Mouse (Mus musculus) gonadal fat pad, adult 2 months (tissue): ENCODE data around the gene Pnpt1. TPM values are rescaled to one million over a fixed set of nuclear protein-coding genes. Genes with fewer than 3 reads are reported as not detected.

ENCODE experiments used
- DNase-seq: peaks from one replicate; pipeline ENCODE4 v3.0.0-alpha.2; 2012; ENCODE audit warnings: low read depth
- polyA plus RNA-seq: library from polyadenylated mRNA; depleted of rRNA; stranded (reverse); fragments of >200 nt; gene quantifications from 2 replicates; pipeline ENCODE4 v1.2.3, GENCODE M21; 2012; rRNA removed

Pnpt1 gene
- polyA plus RNA-seq: 6.9 and 8.4 TPM in 2 replicates

DNA sequence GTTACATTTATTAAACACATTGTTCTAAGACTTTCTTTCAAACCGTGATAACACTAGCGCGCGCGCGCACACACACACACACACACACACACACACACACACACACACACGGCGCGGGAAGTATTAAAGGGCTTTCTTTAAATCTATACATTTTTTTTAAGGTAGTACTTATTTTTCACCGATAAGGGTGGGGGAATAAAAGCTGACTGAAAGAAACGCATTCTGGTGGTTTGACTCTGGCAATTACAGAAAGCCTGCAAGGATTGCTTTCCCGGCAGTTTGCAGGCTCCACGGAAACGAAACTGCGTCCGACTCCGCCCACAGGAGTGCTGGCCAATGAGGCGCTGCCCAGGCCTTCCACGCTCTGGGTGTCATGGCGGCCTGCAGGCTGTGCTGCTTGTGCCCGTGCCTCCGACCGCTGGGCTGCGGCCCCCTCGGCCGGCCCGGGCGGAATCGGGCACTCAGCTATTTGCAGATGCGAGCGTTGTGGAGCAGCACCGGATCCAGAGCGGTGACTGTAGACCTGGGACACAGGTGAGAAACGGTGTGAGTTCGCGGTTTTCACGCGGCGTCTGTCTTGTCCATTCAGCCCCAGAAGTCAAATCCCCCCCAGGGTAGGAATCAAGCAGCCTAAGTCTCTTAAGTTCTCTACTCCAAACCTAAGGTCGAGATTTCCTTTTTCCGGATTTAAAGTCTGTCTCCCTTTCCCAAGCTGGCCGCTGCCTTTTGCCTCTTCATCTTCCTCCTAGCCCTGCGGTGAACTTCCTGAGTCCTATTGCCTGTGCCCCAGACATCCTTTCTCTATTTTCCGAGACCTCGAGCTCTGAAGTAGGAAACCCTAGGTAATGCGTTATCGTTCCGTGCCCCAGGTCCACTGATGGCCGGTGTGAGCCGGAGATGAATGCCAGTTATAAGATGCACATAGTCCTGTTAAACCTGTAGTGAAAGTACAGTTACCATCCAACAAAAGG lies at the start of gene Pnpt1:
Gene Pnpt1 (plus strand): TSS at position 360 of the 971 bp plus-strand sequence.
- peak; percentile 54 for DNase-seq

DNA sequence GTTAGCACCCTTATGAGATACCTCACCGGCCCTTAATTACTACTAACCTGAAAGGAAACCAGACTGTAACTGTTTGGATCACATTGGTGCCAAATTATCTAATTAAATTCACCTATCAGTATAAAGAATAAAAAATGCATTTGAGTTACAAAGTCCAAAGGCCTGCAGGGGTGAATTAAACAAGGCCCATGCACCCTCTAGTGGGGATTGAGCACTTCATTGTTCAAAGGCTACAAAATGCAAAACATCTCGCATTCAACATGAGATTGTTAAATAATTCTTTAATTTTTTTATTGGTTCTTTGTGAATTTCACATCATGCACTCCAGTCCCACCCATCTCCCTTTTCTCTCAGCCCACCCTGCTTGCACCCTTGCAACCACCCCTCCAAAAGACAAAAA lies 38.1 kb upstream of the Pnpt1 start:
- DNase-seq: no peak

DNA sequence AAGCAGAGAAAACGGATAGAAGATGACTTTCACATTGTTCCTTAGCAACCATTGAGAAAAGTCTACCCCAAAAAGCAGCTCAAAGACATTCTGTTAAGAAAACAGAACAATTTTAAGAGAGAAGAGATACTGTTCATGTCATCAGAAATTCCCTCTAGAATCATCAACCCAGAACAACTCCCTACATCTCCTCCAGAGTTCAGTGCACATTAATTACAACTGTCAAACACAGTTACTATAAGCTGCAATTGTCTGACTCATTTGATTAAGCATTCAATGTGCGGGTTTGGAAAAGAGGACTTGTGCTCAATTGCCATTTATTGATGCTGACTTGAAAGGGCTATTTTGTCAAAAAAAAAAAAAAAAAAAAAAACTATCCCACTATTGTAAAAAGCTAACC lies 31.6 kb upstream of the Pnpt1 start:
- DNase-seq: no peak

DNA sequence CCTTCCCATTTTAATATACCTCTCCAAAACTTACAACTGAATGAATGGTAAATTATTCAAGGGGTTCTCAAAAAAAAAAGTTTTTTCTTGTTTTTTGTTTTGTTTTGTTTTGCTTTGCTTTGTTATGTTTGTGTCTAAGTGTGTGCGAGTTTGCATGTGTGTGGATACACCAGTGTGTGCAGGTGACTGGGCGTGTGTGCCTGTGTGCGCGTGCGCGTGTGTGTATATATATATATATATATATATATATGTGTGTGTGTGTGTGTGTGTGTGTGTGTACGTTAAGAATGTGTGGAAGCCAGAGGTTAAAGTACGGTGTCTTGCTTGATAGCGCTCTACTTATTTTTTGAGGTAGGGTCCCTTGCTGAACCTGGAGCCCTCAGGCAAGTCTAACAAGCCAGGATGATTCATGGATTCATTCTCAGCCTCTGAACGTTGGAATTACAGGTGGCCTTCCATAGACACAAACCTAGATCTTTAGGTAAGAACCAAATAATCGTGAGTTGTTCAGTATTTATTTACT lies 621 bp upstream of the Pnpt1 start:
- no peak for DNase-seq

DNA sequence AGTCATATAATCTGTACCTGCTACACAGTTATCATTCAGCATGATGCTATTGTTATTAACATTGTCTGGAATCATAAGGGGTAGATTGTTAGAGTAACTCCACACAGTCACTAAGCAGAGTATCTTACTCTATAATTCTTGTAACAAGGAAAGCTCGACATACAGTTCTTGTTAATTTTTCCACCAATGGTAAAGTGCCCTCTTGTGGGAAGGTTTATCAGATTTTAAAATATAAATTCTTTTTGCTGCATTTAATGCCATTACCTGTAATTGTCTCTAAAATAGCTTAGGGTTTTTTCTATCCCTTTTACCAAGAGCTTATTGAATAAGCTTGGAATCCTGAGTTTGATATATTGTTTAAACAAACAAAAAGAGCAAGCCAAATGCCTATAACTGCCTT lies 10.1 kb downstream of the Pnpt1 start:
- DNase-seq: no peak

DNA sequence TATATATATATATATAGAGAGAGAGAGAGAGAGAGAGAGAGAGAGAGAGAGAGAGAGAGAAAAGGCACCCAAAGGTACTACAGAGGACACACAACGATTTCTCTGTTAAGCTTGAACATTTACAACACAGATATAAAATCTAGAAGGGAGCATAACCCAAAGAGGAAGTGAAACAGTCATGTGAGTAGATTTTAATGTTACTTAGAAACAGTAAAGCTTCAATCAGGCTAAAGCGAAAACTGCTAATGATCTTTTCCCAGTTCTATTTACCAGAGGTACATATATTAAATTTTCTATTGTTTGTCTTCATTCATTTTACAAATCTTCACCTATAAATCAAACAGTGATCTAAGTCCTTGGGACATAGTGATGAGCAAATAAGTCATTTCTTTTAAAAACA lies 18.4 kb downstream of the Pnpt1 start:
- DNase-seq: no peak

DNA sequence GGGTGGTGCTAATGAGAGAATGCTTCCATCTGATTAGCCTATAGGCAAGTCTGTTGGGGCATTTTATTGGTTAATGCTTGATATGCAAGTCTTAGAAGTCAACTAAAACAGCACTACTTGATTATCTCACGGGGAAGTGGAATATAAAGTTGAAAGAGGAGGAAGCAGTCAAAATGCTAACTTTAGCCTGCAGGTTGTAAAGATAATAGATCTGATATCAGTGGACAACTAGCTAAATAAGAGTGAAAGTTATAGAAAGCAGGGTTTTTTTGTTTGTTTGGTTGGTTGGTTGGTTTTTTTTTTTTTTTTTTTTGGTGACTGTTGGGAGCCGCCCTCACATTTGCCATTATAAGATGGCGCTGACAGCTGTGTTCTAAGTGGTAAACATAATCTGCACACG lies 33.0 kb downstream of the Pnpt1 start:
- no peak for DNase-seq

DNA sequence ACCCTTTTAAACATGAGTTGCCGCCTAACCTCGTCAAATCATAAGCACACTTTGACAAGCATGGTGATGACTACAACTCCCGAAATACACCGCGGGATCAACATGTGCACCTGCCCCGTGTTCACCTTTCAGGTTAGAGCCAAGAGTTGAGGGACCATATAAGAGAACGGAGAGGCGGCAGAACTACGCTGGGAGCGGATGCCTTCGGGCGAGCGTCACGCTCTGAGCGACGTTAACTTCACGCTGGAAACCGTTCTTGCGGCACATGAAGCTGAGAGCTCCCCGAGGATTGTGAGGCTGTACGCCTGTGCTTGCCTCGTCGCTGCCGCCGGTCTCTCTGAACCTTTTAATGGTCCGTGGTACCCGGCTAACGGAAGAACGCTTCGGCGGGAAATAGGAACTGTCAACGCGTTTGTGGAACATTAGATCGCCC lies 41.4 kb downstream of the Pnpt1 start:
- no peak for DNase-seq

DNA sequence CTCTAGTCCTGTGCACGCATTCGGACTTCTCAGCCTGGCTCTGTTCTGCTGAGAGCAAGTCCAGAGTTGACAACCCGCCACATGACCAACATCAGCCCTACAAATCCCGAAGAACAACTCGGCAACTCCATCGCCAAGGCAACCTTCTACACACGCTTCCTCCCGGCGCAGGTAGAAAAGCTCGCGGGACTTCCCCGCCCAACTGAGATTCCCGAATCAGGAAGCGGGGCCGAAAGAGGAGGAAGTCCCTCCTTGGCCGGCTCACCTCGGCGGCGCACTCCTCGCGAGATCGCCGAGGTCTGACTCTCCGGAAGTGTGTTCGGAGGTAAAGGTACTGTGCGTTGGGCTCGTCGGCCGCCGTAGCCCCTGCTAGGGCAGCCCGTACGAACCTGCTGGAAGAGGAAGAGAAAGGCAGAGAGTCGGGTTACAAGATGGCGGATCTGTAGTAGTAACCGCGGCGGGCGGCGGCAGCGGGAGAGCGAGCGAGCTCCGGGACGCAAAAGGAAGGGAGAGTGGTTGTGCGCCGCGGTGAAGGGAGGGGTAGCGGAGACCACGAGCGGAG lies 42.1 kb downstream of the Pnpt1 start, which contains the start of gene Ppp4r3b:
Gene Ppp4r3b (plus strand): TSS at position 328 of the 562 bp plus-strand sequence.
- DNase-seq: peak; percentile 76

DNA sequence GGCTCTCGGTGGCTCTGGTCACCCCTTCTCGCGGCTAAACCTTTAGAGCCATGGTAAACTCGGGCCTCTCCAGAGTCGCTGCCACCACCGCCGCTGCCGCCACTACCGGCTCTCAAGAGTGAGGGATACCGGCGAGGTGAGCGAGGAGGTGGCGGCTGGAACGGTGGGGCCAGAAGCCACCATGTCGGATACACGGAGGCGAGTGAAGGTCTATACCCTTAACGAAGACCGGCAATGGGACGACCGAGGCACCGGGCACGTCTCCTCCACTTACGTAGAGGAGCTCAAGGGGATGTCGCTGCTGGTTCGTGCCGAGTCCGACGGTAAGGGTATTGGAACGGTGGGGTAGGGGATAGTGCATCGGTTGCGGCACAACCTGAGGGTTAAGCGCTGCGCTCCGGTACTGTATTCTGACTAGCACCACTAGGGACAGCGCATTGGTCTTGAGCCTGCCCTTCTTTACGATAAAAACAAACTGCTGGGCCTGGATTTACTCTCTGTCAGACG lies 42.6 kb downstream of the Pnpt1 start:
- no peak for DNase-seq

DNA sequence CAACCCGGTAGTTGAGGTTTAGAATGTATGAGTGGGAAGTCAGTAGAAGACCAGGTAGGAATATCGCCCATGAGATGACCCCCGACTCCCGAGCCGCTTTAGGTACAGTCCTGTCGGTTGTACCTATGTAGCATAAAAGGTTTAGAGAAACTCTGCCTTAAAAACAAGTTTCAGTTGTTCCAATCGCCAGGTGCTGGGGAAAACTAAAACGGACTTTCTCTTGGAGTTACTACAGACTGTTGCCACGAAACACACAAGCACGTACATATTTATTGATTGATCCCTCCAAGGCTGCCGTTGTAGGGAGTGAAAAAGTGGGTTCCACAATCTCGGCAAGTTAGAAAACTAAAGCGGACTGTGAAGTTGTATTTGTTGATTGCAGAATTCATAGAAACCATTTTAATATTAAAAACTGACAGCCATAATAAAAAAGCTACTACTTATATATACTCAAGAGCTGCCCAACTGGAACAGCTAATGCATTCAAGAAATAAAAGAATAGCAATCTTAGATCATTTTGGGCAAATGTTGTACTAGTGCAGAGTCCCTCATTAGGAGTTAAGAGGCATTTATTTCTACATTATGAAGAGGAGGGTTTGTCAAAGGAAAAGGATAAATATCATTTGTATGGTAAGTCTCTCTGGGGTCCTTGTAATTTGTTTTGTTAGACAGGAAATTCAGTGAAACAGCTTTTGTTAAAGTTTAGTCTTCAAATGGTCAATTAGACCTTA lies 43.3 kb downstream of the Pnpt1 start:
- DNase-seq: no peak

DNA sequence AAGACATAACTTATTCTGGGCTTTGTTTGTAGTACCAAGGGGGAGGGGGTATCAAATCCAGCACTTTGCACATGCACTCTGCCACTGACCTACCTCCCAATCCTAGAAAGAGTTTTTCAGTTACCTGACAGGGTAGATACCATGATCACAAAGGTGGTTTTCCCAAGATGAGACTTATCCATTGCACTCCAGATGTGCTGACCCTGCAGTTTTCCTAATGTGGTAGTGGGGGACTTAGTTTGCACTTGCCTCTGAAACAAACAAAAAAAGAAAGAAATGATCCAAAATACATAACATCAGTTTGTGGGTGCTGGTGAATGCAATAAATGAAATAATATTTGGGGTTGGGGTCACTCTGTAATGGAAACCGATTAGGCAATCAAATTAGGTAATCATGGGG lies 48.8 kb downstream of the Pnpt1 start:
- no peak for DNase-seq

DNA sequence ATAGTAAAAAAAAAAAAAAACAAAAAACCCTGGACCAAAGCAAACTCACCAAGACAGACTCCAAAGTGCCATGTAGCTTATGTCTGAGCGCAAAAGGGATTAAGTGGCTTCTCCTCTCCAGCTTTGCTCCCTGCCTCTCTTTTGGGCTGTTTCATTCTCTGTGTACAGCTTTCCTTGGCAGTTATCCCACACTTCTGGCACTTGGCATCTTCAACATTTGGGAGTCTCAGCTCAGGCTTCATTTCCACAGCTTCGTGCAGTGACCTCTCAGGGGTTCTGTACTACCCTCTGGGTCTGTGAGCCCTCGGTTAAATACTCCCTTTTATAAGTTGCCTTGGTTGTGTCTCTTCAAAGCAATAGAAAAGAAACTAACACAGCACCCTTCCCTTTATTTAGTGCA lies 50.1 kb downstream of the Pnpt1 start:
- DNase-seq: no peak

DNA sequence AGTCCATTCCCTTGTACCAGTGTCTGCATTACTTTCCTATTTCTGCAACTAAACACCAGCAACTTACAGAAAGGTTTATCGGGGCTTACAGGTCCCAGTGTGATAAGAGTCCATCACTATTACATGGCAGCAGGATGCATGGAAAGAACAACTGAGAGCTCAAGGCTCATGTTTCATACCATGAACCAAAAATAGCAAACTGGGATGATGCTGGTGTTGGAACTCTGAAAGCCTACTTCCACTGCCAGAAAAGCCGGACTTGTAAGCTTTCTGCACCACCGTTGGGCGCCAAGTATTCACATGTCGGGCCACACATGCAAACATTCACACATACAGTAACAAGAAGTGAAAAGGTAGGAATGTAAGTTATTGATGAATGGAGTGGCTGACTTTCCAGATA lies 51.2 kb downstream of the Pnpt1 start:
- no peak for DNase-seq

DNA sequence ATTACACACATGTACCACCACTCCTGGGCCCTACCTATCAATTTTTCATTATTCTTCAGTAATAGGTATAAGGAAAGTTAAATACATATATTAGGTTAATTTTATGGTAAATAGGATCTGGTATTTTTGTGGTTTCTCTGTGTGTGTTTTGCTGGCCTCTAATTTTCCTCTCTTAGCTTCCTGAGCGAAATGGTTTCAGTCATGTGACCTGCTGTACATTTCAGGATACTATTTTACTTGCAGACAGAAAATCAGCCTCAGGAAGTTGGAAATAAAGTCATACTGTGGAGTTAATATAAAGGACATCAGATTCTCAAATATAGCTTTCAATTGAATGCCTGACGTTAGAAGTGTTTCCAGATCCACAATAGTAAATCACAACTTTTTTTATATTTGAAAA lies 58.4 kb downstream of the Pnpt1 start:
- no peak for DNase-seq

DNA sequence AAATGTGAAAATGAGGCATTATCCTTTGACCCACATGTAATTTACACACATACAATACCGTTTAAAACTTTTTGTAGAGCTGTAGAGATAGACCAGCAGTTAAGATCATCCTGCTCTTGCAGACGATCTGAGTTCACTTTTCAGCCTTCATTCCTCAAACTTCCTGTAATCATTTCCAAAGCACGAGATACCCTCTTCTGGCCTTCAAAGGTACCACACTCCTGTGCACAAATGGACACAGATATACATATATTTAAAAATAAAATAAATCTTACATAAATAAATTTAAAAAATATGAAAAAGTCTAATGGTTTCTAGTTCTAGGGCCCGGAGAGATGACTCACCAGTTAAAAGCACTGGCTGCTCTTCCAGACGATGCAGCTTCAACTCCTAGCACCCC lies 73.1 kb downstream of the Pnpt1 start:
- DNase-seq: no peak

DNA sequence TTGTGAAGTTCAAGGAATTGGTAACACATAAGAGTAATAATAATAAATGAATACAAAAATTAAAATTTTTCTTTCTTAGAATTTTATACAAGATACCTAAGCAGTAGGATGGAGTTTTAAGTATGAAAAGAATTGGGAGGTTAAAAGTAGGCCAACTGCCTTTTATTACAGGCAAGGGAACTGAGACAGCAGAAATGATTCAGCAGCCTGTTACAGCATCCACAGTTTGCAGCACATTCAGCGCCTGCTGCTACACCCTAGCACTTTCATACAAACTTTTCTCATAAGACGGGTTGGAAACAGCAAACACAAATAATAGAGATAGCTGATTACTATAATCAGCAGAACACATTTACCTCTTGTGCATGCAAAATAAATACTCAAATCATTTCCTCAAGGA lies 79.2 kb downstream of the Pnpt1 start:
- no peak for DNase-seq

Other genes with a start within 250 kb of the Pnpt1 start
- 7.8 and 11.7 TPM in 2 replicates for gene Ppp4r3b, start 42.1 kb downstream of the Pnpt1 start, polyA plus RNA-seq
- 9.2 and 13.8 TPM in 2 replicates for gene Cfap36, start 116.7 kb downstream of the Pnpt1 start, polyA plus RNA-seq
- gene Ccdc88a, start 242.9 kb downstream of the Pnpt1 start, polyA plus RNA-seq: 1.4 and 1.6 TPM in 2 replicates